Mouse (Mus musculus): ENCODE measurements around the gene Rufy2. TPM values are rescaled to one million over a fixed set of nuclear protein-coding genes. Genes with fewer than 3 reads are reported as not detected.

Rufy2 gene
- total and polyA plus RNA-seq, 3 experiments = 1.8 to 2.6 TPM; not detected in 1

DNA sequence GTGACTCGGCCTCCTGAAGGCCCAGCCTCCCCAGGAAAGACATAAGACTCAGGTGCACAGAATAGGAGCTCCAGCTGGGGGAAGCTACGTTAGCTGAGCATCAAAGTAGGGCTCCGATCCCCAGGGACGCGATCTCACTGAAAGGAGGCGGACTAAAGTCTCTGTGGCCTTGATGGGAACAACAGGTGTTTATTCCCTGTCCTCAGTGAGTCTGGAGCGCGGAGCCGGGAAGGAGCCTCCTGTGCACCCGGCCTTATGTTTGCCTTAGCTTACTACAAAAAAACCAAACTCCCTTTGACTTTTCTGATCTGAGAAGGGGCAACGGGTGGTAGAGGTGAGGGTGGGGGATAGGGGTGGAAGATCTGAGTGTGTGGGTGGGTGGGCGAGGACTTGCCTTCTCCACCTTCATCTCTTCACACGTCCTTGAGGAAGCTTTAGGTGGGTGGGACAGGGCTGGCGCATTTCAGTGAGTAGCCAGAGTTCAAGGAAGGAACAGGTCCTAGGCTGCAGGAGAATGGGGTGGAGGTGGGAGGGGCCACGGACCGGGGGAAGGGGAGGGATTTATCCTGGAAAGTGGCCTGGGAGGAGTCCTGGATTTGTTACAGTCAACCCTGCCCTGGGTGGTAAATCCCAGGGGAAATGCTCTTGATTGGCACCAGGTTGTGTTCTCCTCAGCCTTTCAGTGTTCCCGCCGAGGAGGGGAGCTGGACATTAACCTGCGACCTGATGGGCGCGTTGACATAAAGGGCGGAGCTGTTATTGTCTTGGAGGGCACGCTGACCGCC, 77.1 kb downstream of the Rufy2 start:
- Histone ChIP-seq H3K79me2 (ENCODE audit: control insufficient read depth, insufficient read depth, low read length, poor library complexity) (no peaks in the 10 kb centered on the region), H3K36me3 (ENCODE audit: control insufficient read depth in 1 of 2, insufficient read depth in 2 of 2, low read length in 2 of 2) (no peaks in the 10 kb centered on the region), H3K4me3 (ENCODE audit: control insufficient read depth in 1 of 2, insufficient read depth in 1 of 2, low read depth in 2 of 2, low read length in 2 of 2) (no peak overlapping the region), H3K9ac (ENCODE audit: control insufficient read depth, low read depth, low read length, poor library complexity, severe bottlenecking) (no peak overlapping the region), H3K9me3 (replicated peaks; ENCODE audit: insufficient read depth, low read length) (no peaks in the 10 kb centered on the region), H3K27ac (ENCODE audit: control insufficient read depth, low read depth, low read length) (no peak overlapping the region), H3K27me3 (ENCODE audit: control insufficient read depth in 1 of 2, insufficient read depth in 2 of 2, low read length in 2 of 2) (no peaks in the 10 kb centered on the region; a peak in 1 of 4 replicates), H3K4me1 (ENCODE audit: control insufficient read depth in 1 of 2, insufficient read depth in 2 of 2, low read length in 2 of 2) (no peaks in the 10 kb centered on the region; a peak in 1 of 4 replicates)
- TF ChIP-seq MAZ (IDR thresholded peaks at IDR 0.05; ENCODE audit: low read depth, low read length) = no peak
- TF ChIP-seq USF2 (IDR thresholded peaks at IDR 0.05; ENCODE audit: borderline replicate concordance in 1 of 2, insufficient read depth in 1 of 2, low read depth in 1 of 2, low read length in 2 of 2) = no peak
- no peak for TF ChIP-seq ETS1 (IDR thresholded peaks at IDR 0.05; ENCODE audit: low read depth, low read length)
- TF ChIP-seq ZC3H11A (IDR thresholded peaks at IDR 0.05; ENCODE audit: low read depth, low read length) = no peak
- TF ChIP-seq NRF1 (IDR thresholded peaks at IDR 0.05; ENCODE audit: insufficient read depth, low read depth, low read length, poor library complexity, severe bottlenecking) = no peak
- TF ChIP-seq POLR2AphosphoS2 (IDR thresholded peaks at IDR 0.05; ENCODE audit: low read length) = no peak
- no peak for TF ChIP-seq HCFC1 (IDR thresholded peaks at IDR 0.05; ENCODE audit: low read depth, low read length)
- TF ChIP-seq USF1 (IDR thresholded peaks at IDR 0.05; ENCODE audit: low read depth, low read length) = no peak
- TF ChIP-seq JUND (IDR thresholded peaks at IDR 0.05; ENCODE audit: low read depth, low read length) = no peak
- no peak for TF ChIP-seq RAD21 (IDR thresholded peaks at IDR 0.05; ENCODE audit: low read depth, low read length)
- no peak for TF ChIP-seq GABPA (IDR thresholded peaks at IDR 0.05; ENCODE audit: low read depth, low read length)
- no peak for TF ChIP-seq MYC (IDR thresholded peaks at IDR 0.05; ENCODE audit: low read depth, low read length)
- no peak for TF ChIP-seq KAT2A (conservative IDR thresholded peaks at IDR 0.05; ENCODE audit: low read depth, low read length)
- no peak for TF ChIP-seq ELF1 (IDR thresholded peaks at IDR 0.05; ENCODE audit: low read depth, low read length)
- TF ChIP-seq TBP (IDR thresholded peaks at IDR 0.05; ENCODE audit: low read depth, low read length) = no peak
- no peak for DNase-seq (ENCODE audit: low read depth, low spot score)

- Histone ChIP-seq H3K27ac (ENCODE audit: control insufficient read depth, low read depth, low read length) (no peak within 1 kb of the TSS), H3K9me3 (replicated peaks; ENCODE audit: insufficient read depth, low read length) (no peaks in the 10 kb centered on the region), H3K4me1 (ENCODE audit: control insufficient read depth in 1 of 2, insufficient read depth in 2 of 2, low read length in 2 of 2) (no peaks in the 10 kb centered on the region; a peak in 1 of 4 replicates), H3K36me3 (ENCODE audit: control insufficient read depth in 1 of 2, insufficient read depth in 2 of 2, low read length in 2 of 2) (no peaks in the 10 kb centered on the region), H3K9ac (ENCODE audit: control insufficient read depth, low read depth, low read length, poor library complexity, severe bottlenecking) (no peak within 1 kb of the TSS), H3K4me3 (ENCODE audit: control insufficient read depth in 1 of 2, insufficient read depth in 1 of 2, low read depth in 2 of 2, low read length in 2 of 2) (no peak within 1 kb of the TSS), H3K79me2 (ENCODE audit: control insufficient read depth, insufficient read depth, low read length, poor library complexity) (no peaks in the 10 kb centered on the region), H3K27me3 (ENCODE audit: control insufficient read depth in 1 of 2, insufficient read depth in 2 of 2, low read length in 2 of 2) (no peaks in the 10 kb centered on the region; a peak in 2 of 4 replicates)
- DNase-seq (ENCODE audit: low read depth, low spot score) = no peak
- TF ChIP-seq MEF2A (IDR thresholded peaks at IDR 0.05; ENCODE audit: extremely low read depth, insufficient replicate concordance, low read depth, low read length, poor library complexity, severe bottlenecking) (no peak), UBTF (IDR thresholded peaks at IDR 0.05; ENCODE audit: borderline replicate concordance, insufficient read depth, low read depth, low read length) (no peak), ELF1 (IDR thresholded peaks at IDR 0.05; ENCODE audit: low read depth, low read length) (no peak), EP300 (IDR thresholded peaks at IDR 0.05; ENCODE audit: low read depth in 1 of 2, low read length in 2 of 2) (no peak), SIN3A (IDR thresholded peaks at IDR 0.05; ENCODE audit: low read length) (no peak), CTCF (IDR thresholded peaks at IDR 0.05 in 2 of 3, conservative IDR thresholded peaks at IDR 0.05 in 1 of 3; ENCODE audit: control insufficient read depth in 1 of 3, insufficient read depth in 1 of 3, low read depth in 2 of 3, low read length in 3 of 3, poor library complexity in 1 of 3, severe bottlenecking in 1 of 3) (no peak), ZKSCAN1 (IDR thresholded peaks at IDR 0.05; ENCODE audit: low read depth, low read length) (no peak), ZNF384 (IDR thresholded peaks at IDR 0.05; ENCODE audit: low read depth, low read length) (no peak), MAX (IDR thresholded peaks at IDR 0.05; ENCODE audit: low read length) (no peak), USF2 (IDR thresholded peaks at IDR 0.05; ENCODE audit: borderline replicate concordance in 1 of 2, insufficient read depth in 1 of 2, low read depth in 1 of 2, low read length in 2 of 2) (no peak), BHLHE40 (IDR thresholded peaks at IDR 0.05; ENCODE audit: borderline replicate concordance, low read depth, low read length) (no peak), JUND (IDR thresholded peaks at IDR 0.05; ENCODE audit: low read depth, low read length) (no peak), GABPA (IDR thresholded peaks at IDR 0.05; ENCODE audit: low read depth, low read length) (no peak), ETS1 (IDR thresholded peaks at IDR 0.05; ENCODE audit: low read depth, low read length) (no peak), MAFK (IDR thresholded peaks at IDR 0.05; ENCODE audit: borderline replicate concordance, low read depth, low read length) (no peak), CHD1 (IDR thresholded peaks at IDR 0.05; ENCODE audit: low read depth, low read length) (no peak), RCOR1 (IDR thresholded peaks at IDR 0.05; ENCODE audit: low read depth, low read length) (no peak), GATA1 (IDR thresholded peaks at IDR 0.05; ENCODE audit: low read depth, low read length) (no peak)
Measured at GRCm38 (mm10) chr10:63059862-63060261, 79.8 kb downstream of the Rufy2 start, which contains the start of gene Pbld1. Pbld1 (plus strand) TSS chr10:63060162.
